Mouse (Mus musculus): ENCODE data around the gene Gm765.

- TF ChIP-seq CTCF (IDR thresholded peaks at IDR 0.05; ENCODE audit: low read depth) (no peak), EP300 (IDR thresholded peaks at IDR 0.05; ENCODE audit: low read depth) (no peak)
These were observed 50.5 kb downstream of the Gm765 start for GRCm38 (mm10) chr6:98292064-98292463.

Measured in liver, embryonic 14.5 days (tissue).